Mouse (Mus musculus) cerebellum, adult 9-10 months (tissue): ENCODE data around the gene Zkscan16.

Experiments
- DNase-seq: peaks from one replicate; pipeline ENCODE4 v3.0.0; 2022

The Zkscan16 gene

DNA sequence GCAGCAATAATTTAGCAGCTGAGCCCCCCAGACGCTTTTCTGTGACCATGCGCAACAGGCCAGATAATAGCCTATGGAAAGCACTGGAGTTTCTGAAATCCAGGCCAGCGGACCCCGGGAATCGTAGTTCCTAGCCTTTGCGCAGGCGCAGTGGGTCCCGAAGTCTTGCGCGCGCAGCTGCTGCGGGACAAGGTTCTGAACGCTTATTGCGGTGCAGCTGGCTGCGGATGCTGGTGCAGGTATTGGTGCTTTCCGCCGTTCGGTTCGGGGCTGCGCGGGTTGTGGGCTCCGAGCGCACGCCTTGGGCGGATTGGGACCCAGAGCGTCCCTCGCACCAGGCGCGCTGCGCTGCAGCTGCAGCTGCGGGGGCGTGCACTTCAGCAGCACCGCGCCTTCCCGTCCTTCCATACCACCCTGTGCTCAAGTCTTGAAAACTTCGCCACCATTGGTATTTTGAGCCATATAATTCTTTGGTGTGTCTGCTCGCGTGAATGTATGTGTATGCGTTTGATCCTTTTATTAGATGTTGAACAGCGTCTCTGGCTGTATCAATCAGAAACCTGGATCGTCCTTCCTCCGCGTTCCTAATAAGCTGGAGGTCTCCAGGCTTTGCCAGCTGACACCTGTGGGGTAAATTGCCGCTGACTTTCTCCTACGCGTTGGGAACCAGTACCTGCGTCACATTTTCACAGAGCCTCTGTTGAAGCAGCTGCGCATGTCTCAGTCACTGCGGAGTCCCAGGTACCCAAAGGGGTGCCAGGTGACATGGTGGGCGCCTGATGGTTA, at the start of gene Zkscan16:
Gene Zkscan16, plus strand, starts transcription at position 209 of the 786 bp plus-strand sequence.
- DNase-seq: peak; percentile 90

DNA sequence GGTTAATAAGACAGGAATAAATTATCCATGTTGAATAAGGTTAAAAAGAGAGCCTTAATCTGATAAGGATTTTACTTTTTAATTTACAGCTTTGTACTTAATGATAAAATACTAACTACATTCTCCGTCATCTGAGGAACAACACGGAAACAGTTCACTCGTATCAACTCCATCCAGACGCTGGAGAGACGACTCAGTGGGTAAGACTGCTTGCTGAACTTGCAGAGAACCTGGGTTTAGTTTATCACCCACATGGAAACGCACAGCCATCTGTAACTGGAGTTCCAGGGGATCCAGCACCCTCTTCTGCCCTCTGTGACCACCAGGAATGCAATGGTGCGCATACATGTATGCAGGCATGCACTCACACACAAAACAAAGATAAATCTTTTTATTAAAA, 49.0 kb upstream of the Zkscan16 start:
- DNase-seq: no peak

DNA sequence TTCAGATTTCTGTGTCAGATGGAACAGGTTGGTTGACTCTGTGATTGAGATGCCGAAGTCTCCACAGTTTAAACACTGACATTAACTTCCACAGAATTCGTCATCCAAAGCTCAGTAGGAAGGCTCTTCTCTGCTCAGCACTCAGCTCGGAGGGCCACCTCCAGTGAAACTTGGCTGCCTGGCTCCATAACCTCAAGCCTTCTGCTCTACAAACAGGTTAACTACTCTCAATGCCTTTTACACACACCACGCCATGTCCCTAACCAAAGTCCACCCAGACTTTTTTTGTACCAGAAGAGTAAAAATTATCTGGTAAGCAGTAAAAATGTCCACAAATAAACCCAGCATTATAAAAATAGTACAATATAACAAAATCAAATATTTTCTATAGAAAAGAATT, 46.0 kb upstream of the Zkscan16 start:
- no peak for DNase-seq

DNA sequence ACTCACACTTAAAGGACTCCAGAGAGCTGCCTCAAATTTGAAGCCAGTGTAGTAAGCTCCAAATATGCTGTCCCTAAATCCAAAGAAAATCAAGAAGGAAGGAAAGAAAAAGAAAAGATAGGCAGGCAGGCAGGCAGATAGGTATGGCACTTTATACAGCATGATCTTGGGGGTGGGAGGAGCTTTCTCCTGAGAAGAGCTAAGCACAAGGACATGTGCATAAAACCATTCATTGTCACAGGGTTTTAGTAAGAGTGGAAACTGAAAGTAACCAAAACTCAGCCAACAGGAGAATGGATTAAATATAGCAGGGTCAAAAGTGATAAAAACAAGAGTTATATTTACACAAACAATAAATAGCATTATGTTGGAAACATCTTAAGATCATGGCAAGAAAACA, 45.1 kb upstream of the Zkscan16 start:
- no peak for DNase-seq

DNA sequence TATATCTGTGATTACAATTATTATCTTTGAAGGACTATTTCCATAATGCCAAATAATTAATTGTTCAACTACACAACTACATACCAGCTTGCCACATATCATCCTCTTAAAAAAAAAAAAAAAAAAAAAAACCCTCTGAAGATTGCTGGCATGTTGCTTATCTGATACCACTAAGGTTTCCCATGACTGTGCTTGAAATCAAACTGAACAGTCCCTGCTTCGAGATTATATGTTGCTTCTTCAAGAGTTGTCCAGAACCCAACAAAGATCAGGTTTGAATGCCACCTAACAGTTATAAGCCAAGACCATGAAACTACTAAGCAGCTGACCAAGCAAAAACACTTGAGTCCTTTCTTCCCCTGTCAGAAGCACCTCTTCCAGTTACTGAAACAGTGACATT, 36.0 kb upstream of the Zkscan16 start:
- no peak for DNase-seq

DNA sequence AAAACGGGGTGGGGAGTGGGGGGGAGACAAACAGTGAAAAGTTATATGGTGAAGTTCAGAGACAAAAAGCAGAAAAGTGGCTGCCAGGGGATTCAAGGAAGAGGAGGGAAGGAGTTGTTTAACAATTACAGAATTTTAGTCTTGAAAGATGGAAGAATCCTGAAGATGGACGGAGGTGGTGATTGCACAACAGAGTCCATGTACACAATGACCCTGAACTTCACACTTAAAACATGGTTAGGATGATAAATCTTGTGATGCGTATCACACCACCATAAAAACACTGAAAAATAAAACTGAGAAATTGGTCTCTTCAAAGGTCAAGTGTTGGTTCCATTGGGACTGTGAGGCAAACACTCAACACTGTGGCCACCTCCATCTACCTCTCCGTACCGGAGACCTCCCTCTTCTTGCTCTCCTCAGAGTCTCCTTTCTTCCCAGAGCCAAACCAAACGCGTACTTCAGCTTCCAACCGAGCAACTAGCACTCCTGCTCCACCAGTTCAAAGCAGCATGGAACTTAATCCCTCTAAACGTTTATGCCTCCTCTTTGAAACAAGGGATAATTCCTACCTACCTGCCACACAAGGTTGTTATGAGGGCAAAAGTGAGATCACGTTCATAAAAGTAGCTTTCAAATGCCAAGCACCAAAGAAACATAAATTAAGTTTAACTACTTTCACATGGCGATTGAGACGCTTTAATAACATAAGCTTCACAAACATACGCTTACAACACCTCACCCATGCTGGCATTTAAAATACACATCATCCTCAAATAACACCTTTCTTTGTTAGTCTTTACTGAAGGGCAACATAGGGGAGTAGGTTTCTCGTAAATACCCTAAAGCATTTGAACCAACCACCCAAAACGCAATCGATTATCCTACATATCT, 33.0 kb upstream of the Zkscan16 start:
- DNase-seq: no peak

DNA sequence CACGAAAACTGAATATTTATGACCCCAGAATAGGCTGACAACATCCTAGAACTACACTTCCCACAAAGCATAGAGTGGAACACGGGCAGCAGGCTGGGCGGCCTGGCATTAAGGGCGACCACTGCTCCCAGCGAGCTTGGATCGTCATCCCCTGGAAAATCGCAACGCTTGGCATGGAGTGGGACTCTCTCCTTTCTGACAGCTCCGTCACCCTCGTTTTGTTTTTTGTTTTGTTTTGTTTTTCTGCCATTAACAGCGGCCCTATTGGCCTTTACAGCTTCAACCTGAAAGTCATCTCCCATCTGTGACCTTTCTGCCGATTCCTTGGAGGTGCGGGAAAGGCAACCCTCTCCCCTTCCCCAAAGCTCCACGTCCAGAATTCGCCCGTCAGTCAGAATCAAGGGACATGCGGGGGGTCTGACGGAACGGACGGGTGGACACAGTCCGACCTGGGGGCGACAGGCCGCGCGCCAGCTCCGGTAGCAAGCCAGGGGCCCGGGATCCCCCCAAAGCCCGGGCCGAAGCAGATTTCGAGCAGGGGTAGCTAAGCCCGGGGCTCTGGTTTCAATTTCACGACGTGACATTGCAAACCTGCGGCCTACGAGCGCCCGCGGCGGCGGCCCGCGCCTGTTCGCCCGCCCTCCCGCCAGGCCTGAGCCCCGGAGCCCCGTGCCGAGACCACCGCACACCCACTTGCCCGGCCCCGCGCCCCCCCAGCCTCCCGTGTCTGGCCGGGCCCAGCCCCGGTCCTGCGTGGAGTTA, 32.2 kb upstream of the Zkscan16 start:
- DNase-seq: peak; percentile 69

DNA sequence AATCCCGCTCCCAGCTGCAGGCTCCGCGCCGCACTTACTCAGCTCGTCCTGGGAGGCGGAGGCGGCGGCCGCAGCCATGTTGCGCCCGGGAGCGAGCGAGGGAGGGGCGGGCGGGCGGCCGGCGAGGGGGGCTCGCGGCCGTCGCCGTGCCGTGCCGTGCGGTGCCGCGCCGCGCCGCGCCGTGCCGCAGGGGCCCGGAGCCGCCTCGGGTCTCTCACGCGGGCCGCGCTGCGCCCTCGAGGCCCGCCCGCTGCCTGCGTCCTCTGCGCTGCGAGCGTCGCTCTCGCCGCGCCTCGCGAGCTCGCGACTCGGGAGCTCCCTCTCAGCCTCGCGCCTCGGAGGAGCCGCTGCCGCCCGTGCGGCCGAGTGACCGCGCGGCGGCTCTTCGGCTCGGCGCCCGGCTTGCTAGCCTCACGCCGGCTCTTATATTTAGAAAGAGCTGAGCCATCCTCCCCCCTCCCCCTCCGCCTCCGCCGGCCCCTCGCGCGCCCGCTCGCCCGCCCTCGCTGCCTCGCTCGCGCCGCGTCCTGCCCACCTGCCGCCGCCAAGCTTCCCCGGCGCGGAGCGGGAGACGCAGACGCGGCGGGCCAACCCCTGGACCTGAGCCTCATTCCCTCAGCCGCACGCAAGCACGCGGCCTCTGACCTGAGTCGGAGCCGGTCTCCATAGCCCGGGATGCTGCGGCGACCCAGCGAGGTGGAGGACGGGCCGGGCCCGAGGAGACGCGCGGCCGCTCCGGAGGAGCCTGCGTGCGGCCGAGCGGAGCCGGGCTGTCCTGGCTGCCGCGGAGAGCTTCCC, 31.4 kb upstream of the Zkscan16 start:
- peak; percentile 72 for DNase-seq

DNA sequence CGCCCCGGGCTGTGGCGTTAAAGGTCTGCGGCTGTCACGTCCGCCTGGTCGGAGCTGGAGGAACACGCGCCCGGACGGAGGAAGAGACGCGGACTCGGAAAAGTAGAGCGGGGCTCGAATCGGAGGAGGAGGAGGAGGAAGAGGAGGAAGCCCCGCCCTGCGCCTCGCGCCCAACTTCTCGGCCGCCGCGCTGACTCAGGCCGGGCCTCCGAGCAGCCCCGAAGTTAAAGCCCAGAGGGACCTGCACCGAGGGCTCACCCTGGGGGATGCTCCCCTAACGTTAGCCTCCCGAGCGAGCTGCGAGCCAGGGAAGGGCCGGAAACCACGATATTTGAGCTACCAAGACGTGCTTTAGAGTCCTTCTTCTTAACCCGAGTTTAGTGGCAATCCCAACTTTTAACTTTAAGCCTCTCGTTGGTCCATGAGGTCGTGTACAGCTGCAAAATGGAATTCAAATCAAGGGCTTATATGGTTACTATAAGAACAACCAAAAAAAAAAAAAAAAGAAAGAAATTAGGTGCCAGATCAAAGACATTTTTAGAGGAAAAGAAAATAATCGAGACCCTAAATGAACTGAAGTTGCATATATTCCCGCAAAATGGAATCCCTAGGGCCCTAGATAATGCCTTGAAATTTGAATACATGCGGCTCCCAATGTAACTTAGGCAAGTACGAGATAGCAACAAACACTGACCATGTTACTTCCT, 30.6 kb upstream of the Zkscan16 start, which contains the start of gene Ecpas:
Gene Ecpas, minus strand, starts transcription at position 121 of the 707 bp plus-strand sequence.
- no peak for DNase-seq

DNA sequence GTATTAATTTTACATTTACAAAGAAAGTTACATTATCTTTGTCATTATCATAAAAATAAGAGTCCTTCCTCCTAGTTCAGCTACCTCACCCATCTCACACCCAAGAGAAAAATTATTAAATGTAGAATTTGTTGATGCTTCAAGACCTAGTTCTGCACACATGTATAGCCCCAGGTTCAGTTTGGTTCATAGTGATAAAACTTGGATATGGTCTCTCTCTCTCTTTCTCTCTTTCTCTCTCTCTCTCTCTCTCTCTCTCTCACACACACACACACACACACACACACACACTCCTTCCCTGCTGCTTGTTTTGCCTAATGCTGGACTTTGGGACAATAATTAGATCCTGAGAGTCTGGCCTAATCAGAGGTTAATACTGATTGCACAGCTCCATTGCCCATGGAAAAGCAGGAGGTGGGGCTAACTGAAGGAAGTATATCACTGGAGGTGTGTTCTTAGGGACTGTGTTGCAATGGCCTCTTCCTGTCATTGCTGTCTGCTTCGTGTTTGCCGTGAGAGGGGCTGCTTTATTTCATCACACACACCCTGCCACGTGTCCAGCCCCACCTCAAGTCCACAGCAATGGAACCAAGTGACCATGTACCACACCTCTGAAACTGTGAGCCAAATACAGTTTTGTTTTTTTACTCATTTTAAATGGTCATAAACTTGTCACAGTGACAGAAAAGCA, 29.9 kb upstream of the Zkscan16 start:
- DNase-seq: no peak

DNA sequence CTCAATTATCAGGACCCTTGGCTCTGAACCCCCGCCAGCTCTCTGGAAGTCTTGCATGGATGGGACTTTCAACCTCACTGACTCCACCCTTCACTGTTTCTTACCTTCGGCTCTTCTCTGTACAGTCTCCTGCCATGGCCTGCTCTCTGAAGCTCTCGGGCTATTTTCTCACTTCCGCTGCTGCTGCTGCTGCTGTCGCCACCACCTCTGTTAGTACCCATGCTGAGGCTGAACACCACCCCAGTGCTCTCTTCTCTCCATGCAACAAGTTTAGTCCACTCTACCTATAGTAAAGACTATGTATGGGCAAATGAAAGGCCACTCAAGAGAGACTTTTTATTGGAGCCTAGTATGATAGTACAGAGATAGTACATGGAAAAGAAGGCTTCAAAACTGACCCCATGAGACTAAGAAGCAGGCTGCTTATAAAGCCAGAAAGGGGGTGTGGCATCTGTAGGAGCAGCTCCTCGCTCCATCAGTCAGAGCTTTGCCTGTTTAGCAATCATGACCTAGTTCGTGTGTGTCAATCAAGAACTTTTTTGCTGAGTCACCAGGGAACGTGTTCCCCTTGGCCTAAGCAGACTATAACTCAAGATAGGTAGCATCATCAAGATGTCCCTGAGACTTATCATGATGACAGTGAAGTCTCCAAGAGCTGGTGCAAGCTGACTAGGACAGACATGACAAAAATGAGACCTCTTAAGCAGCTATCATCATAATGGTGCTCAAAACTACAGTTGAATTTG, 28.2 kb upstream of the Zkscan16 start:
- DNase-seq: no peak

DNA sequence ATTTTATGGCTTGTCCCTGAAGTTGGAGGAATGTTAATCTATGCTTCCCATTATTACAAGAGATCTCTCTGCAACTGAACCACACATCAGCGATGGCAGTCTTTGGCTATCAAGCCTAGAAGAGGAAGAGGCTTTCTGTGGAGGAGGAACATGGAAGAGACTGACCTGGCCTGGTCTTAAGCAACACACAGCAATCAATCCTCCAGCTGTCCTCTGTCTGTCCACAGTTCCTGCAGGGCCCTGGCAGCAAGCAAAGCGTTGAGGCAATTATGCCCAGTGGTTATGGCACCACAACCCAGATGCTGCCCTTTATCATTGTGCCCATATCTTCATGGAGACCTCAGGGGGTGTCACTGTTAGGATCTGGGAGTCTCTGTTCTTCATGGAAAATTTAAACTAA, 19.5 kb upstream of the Zkscan16 start:
- DNase-seq: no peak

DNA sequence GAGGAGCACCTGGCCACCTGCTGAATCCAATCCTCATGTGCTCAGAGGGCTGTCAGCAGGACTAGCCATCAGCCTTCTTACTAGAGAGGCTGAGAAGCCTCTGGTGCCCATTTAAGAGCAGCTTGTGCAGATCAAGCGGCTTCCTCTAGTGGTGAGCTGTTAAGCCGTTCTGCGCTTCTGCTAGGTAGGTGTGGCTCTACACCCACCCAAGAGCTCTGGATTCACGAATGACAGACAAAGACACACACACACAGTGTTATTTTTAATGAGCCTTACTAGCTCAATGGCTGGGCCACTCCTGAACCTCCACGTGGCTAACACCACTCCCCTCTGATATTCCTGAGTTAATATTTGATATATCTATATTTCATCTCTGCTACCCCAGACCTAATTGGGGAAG, 17.8 kb upstream of the Zkscan16 start:
- DNase-seq: no peak

DNA sequence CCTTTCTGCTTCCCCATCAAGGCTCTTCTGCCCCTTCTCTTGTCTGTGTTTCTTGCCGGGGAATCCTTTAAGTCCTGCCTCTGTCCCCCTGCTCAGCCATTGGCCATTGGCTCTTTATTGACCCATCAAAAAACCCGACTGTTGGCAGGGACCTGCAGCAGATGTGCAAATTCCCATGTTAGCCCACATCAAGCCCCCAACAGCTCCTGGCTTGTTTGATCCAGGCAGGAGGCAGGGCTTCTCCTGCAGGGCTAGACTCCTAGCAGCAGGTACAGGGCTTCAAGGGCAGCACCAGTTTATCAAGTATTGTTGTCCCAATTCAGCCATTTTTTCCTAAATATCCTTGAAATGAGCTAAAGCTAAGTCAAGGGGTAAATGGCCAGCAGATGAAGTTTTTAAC, 17.3 kb upstream of the Zkscan16 start:
- no peak for DNase-seq

DNA sequence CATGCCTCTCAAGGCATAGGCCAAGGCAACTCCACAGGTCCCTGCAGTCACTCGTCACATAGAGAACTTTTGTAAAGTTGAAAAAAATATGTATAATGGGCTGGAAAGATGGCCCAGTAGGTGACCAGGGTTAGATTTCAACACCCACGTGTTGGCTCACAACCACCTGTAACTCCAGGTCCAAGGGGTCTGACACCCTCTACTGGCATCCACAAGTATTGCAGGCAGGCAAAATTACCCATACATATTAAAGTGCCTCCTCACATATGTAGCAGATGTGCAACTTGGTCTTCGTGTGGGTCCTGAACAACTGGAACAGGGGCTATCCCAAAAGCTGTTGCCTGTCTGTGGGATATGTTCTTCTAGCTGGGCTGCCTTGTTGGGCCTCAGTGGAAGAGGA, 15.8 kb upstream of the Zkscan16 start:
- DNase-seq: no peak

DNA sequence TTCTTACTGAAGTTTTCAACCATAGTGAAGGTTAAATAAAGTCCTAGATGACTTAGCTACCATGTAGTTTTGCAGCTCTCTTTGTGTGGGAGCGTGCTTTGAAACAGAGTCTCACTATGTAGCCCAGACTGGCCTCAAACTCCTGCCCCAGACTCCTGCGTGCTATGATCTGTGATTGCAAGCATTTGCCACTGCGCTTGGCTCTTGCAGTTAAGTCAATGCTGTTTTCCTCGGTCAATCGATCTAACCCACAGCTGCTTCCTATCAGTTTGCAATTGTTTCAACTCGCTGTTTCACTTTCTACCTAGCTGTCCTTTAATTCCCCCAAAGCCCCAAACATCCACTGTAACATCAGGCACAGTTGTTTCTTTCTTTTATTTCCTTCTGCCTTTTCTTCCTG, 10.9 kb upstream of the Zkscan16 start:
- DNase-seq: no peak

DNA sequence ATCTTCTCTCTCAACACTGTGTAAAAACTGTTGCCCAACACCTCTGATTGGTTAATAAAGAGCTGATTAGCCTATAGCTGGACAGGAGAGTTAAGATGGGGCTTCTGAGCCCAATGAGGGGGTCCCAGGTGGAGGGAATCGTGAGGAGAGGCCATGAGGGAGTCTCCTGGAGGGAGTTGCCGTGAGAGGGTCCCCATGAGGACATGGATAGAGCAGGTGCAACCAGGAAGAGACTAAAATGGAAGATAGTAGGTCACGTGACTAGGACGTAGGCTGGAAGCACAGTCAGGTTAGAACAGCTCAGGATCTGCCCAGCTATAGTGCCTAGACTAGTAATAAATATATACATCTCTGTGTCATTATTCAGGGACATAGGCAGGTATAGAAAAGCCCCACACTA, 9.1 kb upstream of the Zkscan16 start:
- DNase-seq: no peak

DNA sequence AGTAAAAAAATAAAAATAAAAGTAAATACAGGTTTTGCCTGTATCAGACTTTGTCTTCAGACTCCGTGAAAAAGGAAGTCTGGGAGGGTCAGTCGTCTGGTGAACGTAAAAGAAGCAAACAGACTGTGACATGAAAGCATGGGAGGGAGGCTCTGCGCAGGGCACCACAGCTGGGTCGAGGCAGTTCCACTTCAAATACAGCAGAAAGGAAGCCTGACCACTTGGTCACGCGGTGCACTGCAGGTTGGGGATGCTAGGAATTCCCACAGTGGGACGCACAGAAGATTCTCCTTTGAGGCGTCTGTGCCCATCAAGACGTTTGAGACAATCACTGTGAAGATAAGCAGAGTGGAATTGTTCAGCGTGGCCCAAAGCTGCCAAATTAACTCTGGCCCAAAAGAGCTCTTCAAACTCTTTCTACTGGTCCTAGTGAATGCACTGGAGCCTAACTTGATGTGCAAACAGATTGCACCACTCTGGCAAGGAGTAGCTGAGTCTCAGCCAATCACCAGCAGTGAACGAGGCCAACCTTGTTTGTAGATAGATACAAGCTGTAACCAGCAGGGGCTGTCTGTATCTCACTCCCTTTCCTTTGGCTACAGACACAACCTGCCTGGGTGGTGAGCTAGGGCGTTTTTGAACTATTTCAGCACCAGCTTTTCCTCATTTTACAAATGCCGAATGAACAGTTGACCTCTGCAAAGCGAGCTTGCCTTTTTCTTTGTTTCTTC, 8.5 kb upstream of the Zkscan16 start:
- DNase-seq: peak; percentile 84

DNA sequence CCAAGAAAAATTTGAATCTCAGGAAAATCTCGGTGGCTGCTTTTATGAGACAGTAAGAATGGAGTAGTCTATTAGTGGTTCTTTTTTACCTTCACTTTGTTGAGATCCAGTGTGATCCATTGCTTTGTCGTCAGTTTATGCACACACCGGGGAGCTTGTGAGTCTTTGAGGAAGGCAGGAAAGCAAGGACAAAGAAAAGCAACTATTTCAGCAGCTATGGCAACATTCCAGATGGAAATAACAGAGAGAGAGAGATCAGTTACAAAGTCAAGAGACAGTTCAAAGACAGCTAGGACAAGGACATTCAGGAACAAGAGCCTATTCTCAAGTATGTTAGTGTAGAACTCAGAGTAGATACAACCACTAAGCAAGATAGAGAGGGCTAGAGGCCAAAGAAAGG, 7.6 kb upstream of the Zkscan16 start:
- DNase-seq: no peak

DNA sequence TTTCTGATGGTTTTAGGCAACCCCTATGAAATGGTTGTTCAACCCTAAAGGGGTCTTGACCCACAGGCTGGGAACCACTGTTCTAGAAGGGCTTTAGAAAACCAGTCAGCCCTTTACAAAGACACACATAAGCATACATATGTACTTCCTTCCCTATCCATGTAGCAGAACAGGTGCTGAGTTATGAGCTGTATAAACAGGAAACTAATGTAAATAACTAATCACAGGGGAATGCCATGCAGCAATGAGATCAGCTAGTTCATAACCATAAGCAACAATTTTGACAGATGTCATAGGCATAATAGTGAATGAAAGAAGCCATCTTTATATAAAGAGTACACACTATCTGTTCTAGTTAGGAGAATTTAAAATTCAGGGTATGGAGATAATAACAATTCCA, 1.8 kb upstream of the Zkscan16 start:
- DNase-seq: no peak
